Mouse (Mus musculus) neural tube, embryonic 13.5 days (tissue): ENCODE measurements at regions not wholly inside any gene's neighbourhood (a gene's known extent, or its start where the extent isn't known, plus 50 kb on each side); places are given as distances from the start of the nearest gene placed in this dataset.

Source experiments
- ATAC-seq: fragments of 200-750 bp; cut with Nextera tagmentation; 2 replicates; pipeline ENCODE4 v1.8.0; 2017; ENCODE audit warnings: low read depth, mild to moderate bottlenecking, moderate TSS enrichment, moderate library complexity
- H3K27ac ChIP-seq: fragments of 300-500 bp; sonication (generic); replicated peaks from 2 replicates; pipeline ENCODE4 v1.5.1; 2015; ENCODE audit warnings: moderate library complexity, mild to moderate bottlenecking, inconsistent platforms
- H3K27me3 ChIP-seq: fragments of 300-500 bp; sonication (generic); 2 replicates; pipeline ENCODE4 v1.6.1; 2015; ENCODE audit warnings: mild to moderate bottlenecking, inconsistent platforms
- H3K36me3 ChIP-seq: fragments of 300-500 bp; sonication (generic); 2 replicates; pipeline ENCODE4 v1.6.1; 2015; ENCODE audit warnings: mild to moderate bottlenecking, inconsistent platforms
- H3K4me1 ChIP-seq: fragments of 300-500 bp; sonication (generic); replicated peaks from 2 replicates; pipeline ENCODE4 v1.6.1; 2015; ENCODE audit warnings: inconsistent platforms
- H3K4me2 ChIP-seq: fragments of 300-500 bp; sonication (generic); 2 replicates; pipeline ENCODE4 v1.6.1; 2015; ENCODE audit warnings: inconsistent platforms, mild to moderate bottlenecking, moderate library complexity
- H3K4me3 ChIP-seq: fragments of 300-500 bp; sonication (generic); 2 replicates; pipeline ENCODE4 v1.5.1; 2015; ENCODE audit warnings: mild to moderate bottlenecking, inconsistent platforms
- H3K9ac ChIP-seq: fragments of 300-500 bp; sonication (generic); 2 replicates; pipeline ENCODE4 v1.6.1; 2015; ENCODE audit warnings: moderate library complexity, mild to moderate bottlenecking, inconsistent platforms
- H3K9me3 ChIP-seq: fragments of 300-500 bp; sonication (generic); 2 replicates; pipeline ENCODE4 v1.6.1; 2016; ENCODE audit warnings: inconsistent platforms
- WGBS: fragments of 180-500 bp; shearing (Covaris S2); methylation state at CpG from one replicate; pipeline ENCODE4 v1.1.7; 2015; 5-methylcytosine and 5-hydroxymethylcytosine counted together

DNA sequence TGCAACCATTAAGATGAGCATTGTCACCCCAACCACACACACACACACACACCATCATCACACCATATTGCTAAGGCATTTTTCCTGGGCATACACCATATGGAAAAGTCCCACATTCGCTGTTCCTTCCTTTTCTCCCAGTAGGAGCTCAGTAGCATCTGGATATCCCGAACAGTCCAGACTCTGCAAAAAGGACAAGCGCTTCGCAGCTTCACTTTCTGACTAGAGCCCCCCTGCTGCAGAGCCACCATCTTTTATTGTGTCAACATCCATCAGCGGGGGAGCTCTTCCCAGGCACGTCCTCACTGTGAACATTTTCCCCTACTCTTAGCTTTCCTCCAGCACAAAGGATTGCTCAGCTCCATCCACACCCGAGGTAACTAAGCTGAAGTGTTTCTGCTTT, 300.1 kb downstream of the Mat2b start:
- Histone ChIP-seq H3K4me2 (peak overlapping the region; percentile 26), H3K4me1 (peaks cover 29% of the 10 kb centered on the region), H3K27me3 (no peaks in the 10 kb centered on the region), H3K9ac (peak overlapping the region; percentile 41), H3K9me3 (no peaks in the 10 kb centered on the region), H3K36me3 (no peaks in the 10 kb centered on the region), H3K4me3 (no peak overlapping the region), H3K27ac (peak overlapping the region; percentile 82)
- WGBS: 20% methylated on average over 7 of the region's 7 CpGs
- ATAC-seq: peak; percentile 86

DNA sequence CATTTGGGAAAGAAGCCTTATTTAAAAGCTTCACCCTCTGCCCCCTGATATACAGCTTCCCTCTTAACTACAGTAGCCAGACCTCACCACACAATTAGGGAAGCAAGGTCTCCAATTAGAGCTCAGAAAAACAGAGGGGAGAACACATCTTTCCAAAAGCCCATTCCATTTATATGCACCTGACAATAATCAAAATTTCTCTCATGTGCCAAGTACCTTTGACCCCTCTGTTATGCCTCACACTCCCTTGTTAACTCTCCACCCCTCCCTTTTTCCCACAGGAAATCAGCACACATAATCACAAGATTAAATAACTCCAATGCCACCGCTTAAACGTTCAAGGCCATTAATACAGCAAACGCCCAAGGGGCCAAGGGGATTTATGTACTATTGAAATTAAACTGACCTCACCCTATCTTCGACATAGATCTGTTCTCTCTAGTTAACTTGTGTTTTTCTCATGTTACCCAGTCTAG, 300.7 kb downstream of the Mat2b start:
- H3K27ac ChIP-seq: peak overlapping the region; percentile 82
- no peaks in the 10 kb centered on the region for H3K36me3 ChIP-seq
- peak overlapping the region; percentile 26 for H3K4me2 ChIP-seq
- peak; percentile 44 for ATAC-seq
- H3K4me1 ChIP-seq: peaks cover 29% of the 10 kb centered on the region
- 21% methylated on average over 4 of the region's 4 CpGs for WGBS
- H3K9ac ChIP-seq: no peak overlapping the region
- no peaks in the 10 kb centered on the region for H3K27me3 ChIP-seq
- H3K9me3 ChIP-seq: no peaks in the 10 kb centered on the region
- H3K4me3 ChIP-seq: no peak overlapping the region

GRCm38 (mm10) chr11:40380696-40381095, 314.3 kb downstream of the Mat2b start:
- Histone ChIP-seq H3K4me1 (no peaks in the 10 kb centered on the region), H3K27me3 (no peaks in the 10 kb centered on the region), H3K4me2 (no peak overlapping the region), H3K36me3 (no peaks in the 10 kb centered on the region), H3K27ac (no peak overlapping the region), H3K4me3 (no peak overlapping the region), H3K9ac (no peak overlapping the region), H3K9me3 (no peaks in the 10 kb centered on the region)
- 80% methylated on average over 3 of the region's 3 CpGs for WGBS
- no peak for ATAC-seq

GRCm38 (mm10) chr11:40371696-40372095, 323.3 kb downstream of the Mat2b start:
- no peak overlapping the region for H3K27ac ChIP-seq
- no peak overlapping the region for H3K4me2 ChIP-seq
- H3K4me3 ChIP-seq: no peak overlapping the region
- no peak for ATAC-seq
- 87% methylated on average over 2 of the region's 2 CpGs for WGBS
- no peaks in the 10 kb centered on the region for H3K9me3 ChIP-seq
- no peaks in the 10 kb centered on the region for H3K27me3 ChIP-seq
- no peaks in the 10 kb centered on the region for H3K4me1 ChIP-seq
- no peak overlapping the region for H3K9ac ChIP-seq
- H3K36me3 ChIP-seq: no peaks in the 10 kb centered on the region

- Histone ChIP-seq H3K36me3 (no peaks in the 10 kb centered on the region), H3K4me3 (no peak overlapping the region), H3K4me2 (no peak overlapping the region), H3K27me3 (no peaks in the 10 kb centered on the region), H3K9me3 (no peaks in the 10 kb centered on the region), H3K9ac (no peak overlapping the region), H3K4me1 (peaks cover 7% of the 10 kb centered on the region), H3K27ac (no peak overlapping the region)
- no peak for ATAC-seq
These were observed 328.4 kb downstream of the Mat2b start for GRCm38 (mm10) chr11:40366573-40366972.

DNA sequence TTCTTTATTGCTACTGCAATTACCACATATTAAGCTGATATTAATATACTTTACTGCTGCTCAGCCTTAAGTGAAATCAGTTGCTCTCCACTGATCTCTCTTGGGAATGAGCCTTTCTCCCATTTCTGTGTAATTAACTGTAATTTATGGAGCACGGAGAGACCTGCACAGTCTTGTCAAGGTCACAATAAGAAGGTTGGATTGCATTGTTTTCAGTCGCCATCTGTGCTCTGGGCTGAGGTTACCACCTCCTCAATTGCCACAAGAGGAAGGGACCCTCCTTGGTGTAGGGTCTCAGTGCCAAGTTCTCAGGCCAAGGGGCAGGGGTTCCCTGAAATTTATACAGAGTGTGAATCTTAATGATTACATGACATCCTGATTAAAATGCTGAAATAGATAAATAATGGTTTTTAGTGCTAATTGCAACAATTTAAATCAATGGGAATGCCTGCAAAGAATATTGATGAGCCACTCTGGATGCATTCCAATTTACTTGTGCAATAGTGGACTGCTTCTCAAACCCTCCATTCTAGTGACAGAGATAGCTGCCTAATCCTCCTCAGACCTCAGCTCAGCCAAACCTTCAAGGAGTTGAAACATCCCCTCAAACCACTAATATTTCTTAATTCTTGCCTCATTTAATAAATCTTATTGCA, 332.3 kb downstream of the Mat2b start:
- peak; percentile 65 for ATAC-seq
- no peak overlapping the region for H3K4me3 ChIP-seq
- H3K9me3 ChIP-seq: no peaks in the 10 kb centered on the region
- no peaks in the 10 kb centered on the region for H3K36me3 ChIP-seq
- WGBS: 15% methylated on average over 2 of the region's 2 CpGs
- no peak overlapping the region for H3K9ac ChIP-seq
- no peak overlapping the region for H3K4me2 ChIP-seq
- H3K27ac ChIP-seq: peak overlapping the region; percentile 15; the same call in 1 of the 2 replicates
- peaks cover 7% of the 10 kb centered on the region for H3K4me1 ChIP-seq
- H3K27me3 ChIP-seq: no peaks in the 10 kb centered on the region
